Mouse (Mus musculus): ENCODE measurements around the gene Lamc2. TPM values are rescaled to one million over a fixed set of nuclear protein-coding genes. Genes with fewer than 3 reads are reported as not detected.

The Lamc2 gene
- total RNA-seq, 2 experiments from 2014 or later = 0.02 TPM; not detected in 1

DNA sequence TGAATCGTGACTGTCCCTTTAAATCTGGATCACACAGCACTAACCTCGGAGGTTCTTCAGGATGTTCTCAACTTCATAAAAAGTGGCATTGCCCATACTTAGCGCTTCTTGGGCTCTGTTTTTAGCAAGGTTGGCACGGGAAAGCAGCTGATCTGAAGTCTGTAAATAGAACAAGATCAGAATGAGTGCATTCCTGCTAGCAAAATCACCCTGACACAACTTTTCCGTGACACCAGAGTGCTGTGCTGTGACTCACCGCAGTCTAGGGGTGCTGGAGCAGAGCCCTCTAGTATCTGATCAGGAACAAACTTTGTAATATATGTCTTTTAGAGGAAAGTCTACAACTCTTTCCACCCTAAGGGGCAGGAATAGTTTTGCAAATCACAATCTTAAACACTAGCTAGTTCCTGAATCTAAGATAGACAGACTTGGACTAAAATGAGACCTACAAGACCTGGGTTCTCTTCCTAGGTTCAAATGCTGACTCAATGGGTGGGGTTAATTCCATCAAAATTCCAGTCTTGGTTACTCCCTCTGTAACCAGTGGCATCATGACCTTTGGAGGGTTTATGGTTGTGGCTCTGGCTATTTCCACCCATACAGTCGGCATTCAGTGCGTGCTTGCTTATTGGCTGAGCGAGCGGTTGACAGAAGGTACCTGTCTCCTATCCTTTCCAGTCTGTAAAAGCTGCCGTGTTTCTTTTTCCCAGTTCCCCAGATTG, 56.1 kb downstream of the Lamc2 start:
- no peak for ATAC-seq (replicated peaks; ENCODE audit: poor library complexity)

GRCm38 (mm10) chr1:153128780-153129179, 57.5 kb downstream of the Lamc2 start:
- ATAC-seq (replicated peaks; ENCODE audit: poor library complexity) = no peak

DNA sequence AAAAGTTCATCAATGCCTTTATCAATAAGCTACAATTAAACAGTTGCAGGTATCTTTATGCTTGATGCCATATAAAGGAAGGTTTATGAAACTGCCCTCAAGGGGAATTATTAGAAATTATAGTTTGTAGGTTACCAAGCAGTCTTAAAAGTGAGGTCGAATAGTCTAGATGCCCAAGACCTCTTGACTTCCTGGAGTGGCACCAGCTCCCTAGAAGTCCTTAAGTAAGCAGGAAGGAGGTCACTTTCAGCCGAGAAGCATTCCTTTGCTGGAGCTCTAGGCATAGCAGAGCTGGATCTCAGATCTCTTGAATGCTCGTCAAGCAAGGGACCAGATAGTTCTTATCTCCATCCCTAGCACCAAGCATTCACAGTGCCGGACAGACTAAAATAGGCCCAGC, 58.6 kb downstream of the Lamc2 start:
- ATAC-seq (replicated peaks; ENCODE audit: poor library complexity) = no peak

DNA sequence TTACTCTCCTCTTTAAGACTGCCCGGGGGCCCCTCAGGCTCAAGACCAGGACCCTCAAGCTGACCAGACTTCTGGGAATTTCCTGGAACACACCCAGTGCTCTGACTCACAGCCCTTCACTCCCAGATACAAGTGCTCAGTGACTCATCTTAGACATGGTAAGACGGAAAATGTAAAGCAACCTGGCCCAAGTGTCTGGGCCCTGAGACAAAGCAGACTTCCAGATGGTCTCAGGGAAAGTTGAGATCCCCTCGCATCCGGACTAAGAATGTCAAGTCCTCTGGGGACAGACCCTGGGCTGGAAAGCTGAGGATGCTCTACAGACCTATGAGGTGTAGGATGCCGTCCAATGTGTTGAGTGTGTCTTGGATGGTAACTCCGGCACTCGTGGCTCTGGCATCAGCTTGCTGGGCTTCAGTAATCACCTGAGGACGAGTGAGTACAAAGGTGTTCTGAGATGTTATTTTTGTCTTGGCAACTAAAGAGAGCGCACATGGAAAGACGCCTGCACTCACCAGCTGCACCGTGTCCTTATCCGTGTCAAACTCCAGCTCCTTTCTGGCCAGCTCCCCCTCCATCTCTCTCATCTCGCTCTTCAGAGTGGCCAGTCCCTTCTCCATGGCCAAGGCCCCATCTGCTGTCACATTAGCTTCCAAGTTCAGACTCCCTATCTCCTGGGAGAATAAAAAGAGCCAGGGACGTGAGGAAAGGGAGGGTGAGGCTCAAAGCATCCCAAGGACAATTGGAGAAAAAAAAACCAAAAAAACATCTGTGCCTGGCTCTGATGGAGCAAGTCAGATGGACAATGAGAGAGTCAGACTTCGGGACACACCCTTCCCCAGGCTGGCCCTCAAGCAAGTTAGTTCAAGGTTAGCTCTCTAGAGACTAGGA, 59.5 kb downstream of the Lamc2 start:
- no peak for ATAC-seq (replicated peaks; ENCODE audit: poor library complexity)

GRCm38 (mm10) chr1:153125287-153126275, 60.7 kb downstream of the Lamc2 start:
- no peak for ATAC-seq (replicated peaks; ENCODE audit: poor library complexity)

DNA sequence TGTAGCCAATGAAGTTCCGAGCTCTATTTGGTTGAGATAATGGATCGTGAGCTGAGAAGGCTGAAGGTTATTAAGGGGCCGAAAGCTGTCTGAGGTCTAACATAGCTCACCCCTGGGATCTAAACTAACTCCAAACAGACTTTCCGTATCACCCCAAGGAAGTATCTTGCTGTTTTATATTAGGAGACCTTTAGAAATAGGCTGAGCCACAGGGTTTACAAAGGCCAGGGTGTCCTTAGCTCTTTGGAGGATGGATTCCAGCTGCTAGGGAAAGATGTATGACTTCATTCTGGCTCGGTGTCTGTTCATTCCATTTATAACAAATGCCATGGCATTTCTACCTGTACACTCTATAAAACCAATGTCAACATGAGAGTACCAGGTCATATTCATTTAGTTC, 61.7 kb downstream of the Lamc2 start:
- ATAC-seq (replicated peaks; ENCODE audit: poor library complexity) = no peak

GRCm38 (mm10) chr1:153122764-153123163, 63.5 kb downstream of the Lamc2 start:
- no peak for ATAC-seq (replicated peaks; ENCODE audit: poor library complexity)

DNA sequence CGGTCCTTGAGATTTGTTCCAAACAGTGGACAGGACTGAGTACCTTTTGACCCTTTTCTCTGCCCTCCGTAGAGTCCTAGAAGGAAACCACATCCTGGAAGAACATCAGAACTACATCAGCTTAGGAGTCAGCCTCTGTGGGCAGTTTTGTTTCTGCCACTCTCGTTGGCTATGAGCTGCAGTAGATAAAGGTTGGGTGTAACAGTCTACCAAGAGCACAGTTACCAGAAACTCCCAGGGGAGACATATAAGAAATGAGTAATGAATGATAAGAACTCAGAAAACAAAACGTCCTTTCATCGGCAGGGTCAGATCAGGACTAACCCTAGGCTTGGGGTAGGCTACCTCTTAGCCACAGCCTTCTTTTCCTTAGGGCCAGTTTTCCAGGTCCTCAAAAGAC, 64.9 kb downstream of the Lamc2 start:
- peak; percentile 74 for ATAC-seq (replicated peaks; ENCODE audit: poor library complexity)

DNA sequence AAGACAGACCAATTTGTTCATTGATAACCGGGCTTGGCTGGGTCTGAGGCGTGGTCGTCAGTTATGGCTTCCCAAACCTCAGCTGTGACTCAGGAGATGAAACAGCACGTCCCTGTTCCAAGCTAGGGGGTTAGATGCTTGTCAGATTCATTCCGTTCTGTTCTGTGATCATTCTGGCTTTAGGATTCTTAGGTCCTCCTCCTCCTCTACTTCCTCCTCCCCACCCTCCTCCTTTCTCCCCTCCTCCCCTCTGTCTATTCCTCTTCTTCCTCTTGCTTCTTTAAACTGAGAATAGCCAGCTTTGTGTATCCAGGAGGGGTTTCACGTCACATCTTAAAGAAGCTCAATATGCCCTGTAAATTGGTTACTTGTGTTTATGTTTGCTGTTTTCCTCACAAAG, 65.7 kb downstream of the Lamc2 start:
- ATAC-seq (replicated peaks; ENCODE audit: poor library complexity) = 0 out of 2 replicates have a peak, but pooled peaks have one; percentile 7

DNA sequence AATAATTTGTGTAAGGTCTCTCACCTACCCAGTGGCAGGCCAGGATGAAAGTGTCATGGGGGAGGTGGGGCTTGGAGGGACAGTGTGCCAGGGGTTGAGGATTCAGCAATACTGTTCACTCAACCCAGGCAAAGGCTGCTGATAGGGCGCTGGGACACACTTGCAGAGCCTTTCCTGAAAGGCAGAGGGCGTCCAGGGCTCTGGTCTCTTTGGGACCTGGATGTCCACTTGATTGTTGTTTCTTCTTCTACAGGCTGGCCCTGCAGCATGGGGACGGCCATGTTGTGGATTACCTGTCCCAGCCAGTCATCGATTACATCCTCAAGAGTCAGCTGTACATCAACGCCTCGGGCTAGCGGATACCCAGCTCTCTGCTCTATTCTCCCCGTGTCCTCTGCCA, 70.9 kb downstream of the Lamc2 start:
- peak; percentile 54 for ATAC-seq (replicated peaks; ENCODE audit: poor library complexity)

DNA sequence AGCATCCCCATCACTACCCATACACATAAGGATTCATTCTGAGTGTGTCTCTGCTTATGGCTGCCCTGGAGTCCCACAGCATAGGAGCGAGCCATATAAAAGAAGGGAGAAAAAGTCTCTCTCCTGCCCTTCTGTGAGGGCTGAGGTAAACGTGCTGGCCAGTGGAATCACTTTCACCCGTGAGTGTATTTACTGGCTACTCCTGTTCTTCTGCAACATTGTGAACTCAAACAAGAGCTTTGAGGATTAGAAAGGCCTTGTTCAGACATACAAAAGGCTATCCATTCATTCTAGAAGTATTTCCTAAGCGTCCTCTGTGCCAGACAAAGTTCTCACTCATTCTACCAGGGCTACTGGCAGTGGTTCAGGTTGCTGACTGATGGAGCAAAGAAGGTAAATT, 74.7 kb downstream of the Lamc2 start:
- no peak for ATAC-seq (replicated peaks; ENCODE audit: poor library complexity)

GRCm38 (mm10) chr1:153109836-153110235, 76.4 kb downstream of the Lamc2 start:
- ATAC-seq (replicated peaks; ENCODE audit: poor library complexity) = no peak

DNA sequence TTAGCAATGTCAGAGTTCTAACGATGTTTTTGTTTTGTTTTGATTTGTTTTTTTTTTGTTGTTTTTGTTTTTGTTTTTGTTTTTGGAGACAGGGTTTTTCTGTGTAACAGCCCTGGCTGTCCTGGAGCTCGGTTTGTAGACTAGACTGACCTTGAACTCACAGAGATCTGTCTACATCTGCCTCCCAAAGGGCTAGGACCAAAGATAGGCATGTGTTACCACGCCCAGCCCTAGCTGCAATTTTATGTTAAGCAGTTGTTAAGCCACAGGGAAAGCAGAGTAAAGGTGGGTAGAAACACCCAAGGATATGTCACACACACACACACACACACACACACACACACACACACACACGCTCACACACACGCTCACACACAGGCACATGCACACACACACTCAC, 76.9 kb downstream of the Lamc2 start:
- ATAC-seq (replicated peaks; ENCODE audit: poor library complexity) = no peak

- ATAC-seq (replicated peaks; ENCODE audit: poor library complexity) = no peak
These were observed 78.4 kb downstream of the Lamc2 start for GRCm38 (mm10) chr1:153107866-153108265.

GRCm38 (mm10) chr1:153104804-153105203, 81.4 kb downstream of the Lamc2 start:
- ATAC-seq (replicated peaks; ENCODE audit: poor library complexity) = peak; percentile 84

GRCm38 (mm10) chr1:153103186-153103554, 83.1 kb downstream of the Lamc2 start:
- ATAC-seq (replicated peaks; ENCODE audit: poor library complexity) = no peak

GRCm38 (mm10) chr1:153102296-153103185, 83.7 kb downstream of the Lamc2 start:
- ATAC-seq (replicated peaks; ENCODE audit: poor library complexity) = no peak

GRCm38 (mm10) chr1:153101327-153101880, 84.8 kb downstream of the Lamc2 start:
- peak; percentile 85 for ATAC-seq (replicated peaks; ENCODE audit: poor library complexity)

GRCm38 (mm10) chr1:153100912-153101311, 85.3 kb downstream of the Lamc2 start:
- ATAC-seq (replicated peaks; ENCODE audit: poor library complexity) = no peak

- ATAC-seq (replicated peaks; ENCODE audit: poor library complexity) = no peak
These were observed 87.7 kb downstream of the Lamc2 start for GRCm38 (mm10) chr1:153098586-153098985.

All from megakaryocyte progenitor cell, adult 5-6 weeks (primary cell).